Mouse (Mus musculus): ENCODE measurements around the gene Hcfc1r1. TPM values are rescaled to one million over a fixed set of nuclear protein-coding genes. Genes with fewer than 3 reads are reported as not detected.

Hcfc1r1 gene
- polyA plus RNA-seq, 1 experiment from 2014 or later = 38.3 TPM

DNA sequence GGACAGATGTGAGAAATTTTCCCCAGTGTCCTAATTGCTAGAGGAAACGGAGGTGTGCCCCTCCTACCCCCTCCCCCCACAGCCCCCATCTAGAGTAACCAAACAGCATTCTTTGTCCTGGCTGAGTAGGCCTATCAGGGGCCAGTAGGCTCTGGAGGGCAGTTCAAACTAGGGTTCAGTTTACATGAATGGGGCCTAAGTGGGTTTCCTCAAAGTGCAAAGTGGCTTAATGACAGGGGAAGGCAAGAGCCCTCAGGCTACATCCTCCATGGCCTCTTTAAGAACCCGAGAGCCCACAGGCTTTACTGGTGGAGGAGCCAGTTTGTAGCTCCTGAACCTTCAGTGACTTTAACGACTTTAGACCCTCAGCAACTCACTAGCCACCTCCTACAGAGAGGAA is 22.4 kb downstream of the Hcfc1r1 start:
- no peak overlapping the region for H3K27ac ChIP-seq (ENCODE audit: low read depth, low read length)
- DNase-seq (ENCODE audit: low spot score) (no peak), ATAC-seq (replicated peaks; ENCODE audit: low FRiP score) (no peak)
- 11% methylated on average over 3 of the region's 3 CpGs for WGBS
- peaks cover 27% of the 10 kb centered on the region for H3K27me3 ChIP-seq (ENCODE audit: control insufficient read depth, insufficient read depth, low read length)
- no peaks in the 10 kb centered on the region for H3K9me3 ChIP-seq (ENCODE audit: control insufficient read depth, low read length)
- H3K9ac ChIP-seq (ENCODE audit: low read length) = no peak overlapping the region
- H3K4me3 ChIP-seq (ENCODE audit: low read depth, low read length) = no peak overlapping the region
- no peak overlapping the region for H3K4me2 ChIP-seq (ENCODE audit: low read depth, low read length, severe bottlenecking)
- no peaks in the 10 kb centered on the region; the same call in 1 of the 2 replicates for H3K4me1 ChIP-seq (replicated peaks; ENCODE audit: control insufficient read depth, insufficient read depth, low read length)
- no peaks in the 10 kb centered on the region for H3K36me3 ChIP-seq (ENCODE audit: control insufficient read depth, insufficient read depth, low read length)

DNA sequence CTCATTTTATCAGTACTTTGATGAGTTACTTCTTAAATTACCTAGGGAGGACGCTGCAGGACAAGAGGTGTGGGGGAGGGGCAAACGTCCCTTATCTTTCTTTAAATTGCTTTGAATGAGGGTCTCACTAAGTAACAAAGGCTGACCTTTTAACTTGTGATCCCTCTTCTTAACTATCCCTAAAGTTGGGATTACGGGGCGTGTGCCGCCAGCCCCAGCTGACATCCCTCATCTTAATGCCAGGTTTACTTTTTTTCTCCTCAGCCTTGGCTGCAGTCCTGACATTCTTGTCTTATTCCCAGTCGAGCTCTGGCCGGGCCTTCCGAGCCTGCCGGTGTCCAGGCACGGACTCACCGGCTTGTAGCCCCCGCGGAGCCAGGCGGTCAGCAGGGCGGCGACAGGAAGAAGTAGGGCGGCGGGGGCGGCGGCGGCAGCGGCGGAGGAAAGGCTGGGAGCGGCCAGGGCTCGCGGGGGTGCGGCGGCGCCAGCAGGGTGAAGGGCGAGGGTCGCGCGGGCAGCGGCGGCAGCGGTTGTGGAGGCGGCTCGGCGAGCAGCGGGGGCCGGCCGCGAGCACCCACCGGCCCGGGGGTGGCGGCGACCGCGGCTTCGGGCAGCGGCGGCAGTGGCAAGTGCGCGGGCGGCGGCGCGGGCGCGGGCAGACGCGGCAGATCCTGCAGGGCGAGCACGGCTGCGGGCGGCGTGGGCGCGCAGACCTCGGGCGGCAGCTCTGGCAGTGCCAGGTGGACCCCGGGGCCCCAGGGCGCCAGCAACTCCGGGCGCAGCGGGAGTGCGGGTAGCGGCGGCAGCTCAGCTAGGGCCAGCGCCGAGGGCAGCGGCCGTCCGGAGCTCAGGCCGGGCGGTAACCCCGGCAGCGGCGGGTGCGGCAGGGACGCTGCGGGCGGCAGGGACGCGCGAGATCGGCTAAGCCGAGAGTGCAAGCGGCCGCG is 26.0 kb downstream of the Hcfc1r1 start:
- Histone ChIP-seq H3K27me3 (ENCODE audit: control insufficient read depth, insufficient read depth, low read length) (peaks cover 31% of the 10 kb centered on the region), H3K36me3 (ENCODE audit: control insufficient read depth, insufficient read depth, low read length) (no peaks in the 10 kb centered on the region), H3K4me3 (ENCODE audit: low read depth, low read length) (peak overlapping the region; percentile 62), H3K4me2 (ENCODE audit: low read depth, low read length, severe bottlenecking) (peak overlapping the region; percentile 100), H3K9ac (ENCODE audit: low read length) (peak overlapping the region; percentile 46; the same call in 1 of the 2 replicates), H3K27ac (ENCODE audit: low read depth, low read length) (no peak overlapping the region), H3K4me1 (replicated peaks; ENCODE audit: control insufficient read depth, insufficient read depth, low read length) (no peaks in the 10 kb centered on the region; the same call in 1 of the 2 replicates), H3K9me3 (ENCODE audit: control insufficient read depth, low read length) (no peaks in the 10 kb centered on the region)
- DNase-seq (ENCODE audit: low spot score) (peak; percentile 63), ATAC-seq (replicated peaks; ENCODE audit: low FRiP score) (peak; percentile 57)
- under 1% methylated on average over 96 of the region's 101 CpGs for WGBS

DNA sequence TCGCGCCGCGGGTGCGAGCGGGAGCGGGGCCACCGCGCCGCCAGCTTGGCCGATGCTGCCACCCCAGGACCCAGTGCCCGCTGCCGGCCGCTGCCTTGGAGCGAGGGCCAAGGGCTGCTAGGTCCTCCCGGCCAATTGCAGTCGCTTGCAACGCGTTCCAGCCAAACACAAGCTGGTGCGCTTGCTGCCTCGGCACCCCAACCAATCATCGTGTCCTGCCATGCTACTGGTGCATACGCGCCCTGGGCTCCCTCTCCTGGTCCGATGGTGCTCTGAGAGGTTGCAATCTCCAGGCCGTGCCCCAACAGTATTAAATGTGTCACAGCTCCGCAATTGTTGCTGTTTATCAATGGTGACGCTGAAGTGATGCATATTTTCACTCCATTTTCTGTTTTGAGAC is 26.7 kb downstream of the Hcfc1r1 start:
- H3K36me3 ChIP-seq (ENCODE audit: control insufficient read depth, insufficient read depth, low read length) = no peaks in the 10 kb centered on the region
- no peak overlapping the region for H3K27ac ChIP-seq (ENCODE audit: low read depth, low read length)
- ATAC-seq (replicated peaks; ENCODE audit: low FRiP score) (peak; percentile 94), DNase-seq (ENCODE audit: low spot score) (peak; percentile 91)
- 1% methylated on average over 23 of the region's 28 CpGs for whole genome bisulfite sequencing
- H3K4me1 ChIP-seq (replicated peaks; ENCODE audit: control insufficient read depth, insufficient read depth, low read length) = no peaks in the 10 kb centered on the region; the same call in 1 of the 2 replicates
- H3K9ac ChIP-seq (ENCODE audit: low read length) = peak overlapping the region; percentile 46; the same call in 1 of the 2 replicates
- H3K27me3 ChIP-seq (ENCODE audit: control insufficient read depth, insufficient read depth, low read length) = peaks cover 31% of the 10 kb centered on the region
- peak overlapping the region; percentile 100 for H3K4me2 ChIP-seq (ENCODE audit: low read depth, low read length, severe bottlenecking)
- peak overlapping the region; percentile 62 for H3K4me3 ChIP-seq (ENCODE audit: low read depth, low read length)
- H3K9me3 ChIP-seq (ENCODE audit: control insufficient read depth, low read length) = no peaks in the 10 kb centered on the region

- no peak for DNase-seq (ENCODE audit: low spot score)
- Histone ChIP-seq H3K4me3 (ENCODE audit: low read depth, low read length) (no peak overlapping the region), H3K27ac (ENCODE audit: low read depth, low read length) (no peak overlapping the region), H3K27me3 (ENCODE audit: control insufficient read depth, insufficient read depth, low read length) (peaks cover 26% of the 10 kb centered on the region), H3K9me3 (ENCODE audit: control insufficient read depth, low read length) (no peaks in the 10 kb centered on the region), H3K4me1 (replicated peaks; ENCODE audit: control insufficient read depth, insufficient read depth, low read length) (no peaks in the 10 kb centered on the region; the same call in 1 of the 2 replicates), H3K9ac (ENCODE audit: low read length) (no peak overlapping the region), H3K4me2 (ENCODE audit: low read depth, low read length, severe bottlenecking) (no peak overlapping the region), H3K36me3 (ENCODE audit: control insufficient read depth, insufficient read depth, low read length) (no peaks in the 10 kb centered on the region)
- ATAC-seq (replicated peaks; ENCODE audit: low FRiP score) = no peak
- WGBS = 85% methylated on average over 9 of the region's 9 CpGs
Measured at GRCm38 (mm10) chr17:23703301-23703700, 29.9 kb downstream of the Hcfc1r1 start.

- Histone ChIP-seq H3K27ac (ENCODE audit: low read depth, low read length) (no peak overlapping the region), H3K36me3 (ENCODE audit: control insufficient read depth, insufficient read depth, low read length) (no peaks in the 10 kb centered on the region), H3K4me3 (ENCODE audit: low read depth, low read length) (no peak overlapping the region), H3K27me3 (ENCODE audit: control insufficient read depth, insufficient read depth, low read length) (peaks cover 12% of the 10 kb centered on the region), H3K4me1 (replicated peaks; ENCODE audit: control insufficient read depth, insufficient read depth, low read length) (no peaks in the 10 kb centered on the region), H3K9me3 (ENCODE audit: control insufficient read depth, low read length) (no peaks in the 10 kb centered on the region), H3K4me2 (ENCODE audit: low read depth, low read length, severe bottlenecking) (no peak overlapping the region), H3K9ac (ENCODE audit: low read length) (no peak overlapping the region)
- 64% methylated on average over 7 of the region's 7 CpGs for WGBS
- ATAC-seq (replicated peaks; ENCODE audit: low FRiP score) (no peak), DNase-seq (ENCODE audit: low spot score) (no peak)
Measured at GRCm38 (mm10) chr17:23704741-23705140, 31.3 kb downstream of the Hcfc1r1 start.

- no peak for DNase-seq (ENCODE audit: low spot score)
- no peaks in the 10 kb centered on the region for H3K4me1 ChIP-seq (replicated peaks; ENCODE audit: control insufficient read depth, insufficient read depth, low read length)
- H3K4me2 ChIP-seq (ENCODE audit: low read depth, low read length, severe bottlenecking) = no peak overlapping the region
- H3K36me3 ChIP-seq (ENCODE audit: control insufficient read depth, insufficient read depth, low read length) = no peaks in the 10 kb centered on the region
- H3K4me3 ChIP-seq (ENCODE audit: low read depth, low read length) = no peak overlapping the region
- ATAC-seq (replicated peaks; ENCODE audit: low FRiP score) = peak; percentile 51
- no peak overlapping the region for H3K27ac ChIP-seq (ENCODE audit: low read depth, low read length)
- H3K9ac ChIP-seq (ENCODE audit: low read length) = no peak overlapping the region
- H3K27me3 ChIP-seq (ENCODE audit: control insufficient read depth, insufficient read depth, low read length) = peaks cover 5% of the 10 kb centered on the region
- no peaks in the 10 kb centered on the region for H3K9me3 ChIP-seq (ENCODE audit: control insufficient read depth, low read length)
- 74% methylated on average over 7 of the region's 7 CpGs for WGBS
Measured at GRCm38 (mm10) chr17:23705525-23706104, 32.2 kb downstream of the Hcfc1r1 start.

GRCm38 (mm10) chr17:23706212-23706611 is 32.8 kb downstream of the Hcfc1r1 start:
- H3K9ac ChIP-seq (ENCODE audit: low read length) = no peak overlapping the region
- H3K4me1 ChIP-seq (replicated peaks; ENCODE audit: control insufficient read depth, insufficient read depth, low read length) = no peaks in the 10 kb centered on the region
- no peak overlapping the region for H3K27ac ChIP-seq (ENCODE audit: low read depth, low read length)
- no peaks in the 10 kb centered on the region; the same call in 1 of the 2 replicates for H3K27me3 ChIP-seq (ENCODE audit: control insufficient read depth, insufficient read depth, low read length)
- no peak overlapping the region for H3K4me3 ChIP-seq (ENCODE audit: low read depth, low read length)
- peak; percentile 67 for ATAC-seq (replicated peaks; ENCODE audit: low FRiP score)
- WGBS = 2% methylated on average over 3 of the region's 3 CpGs
- no peaks in the 10 kb centered on the region for H3K36me3 ChIP-seq (ENCODE audit: control insufficient read depth, insufficient read depth, low read length)
- DNase-seq (ENCODE audit: low spot score) = peak; percentile 89
- H3K9me3 ChIP-seq (ENCODE audit: control insufficient read depth, low read length) = no peaks in the 10 kb centered on the region
- no peak overlapping the region for H3K4me2 ChIP-seq (ENCODE audit: low read depth, low read length, severe bottlenecking)

GRCm38 (mm10) chr17:23717003-23717402 is 43.6 kb downstream of the Hcfc1r1 start:
- no peaks in the 10 kb centered on the region for H3K36me3 ChIP-seq (ENCODE audit: control insufficient read depth, insufficient read depth, low read length)
- ATAC-seq (replicated peaks; ENCODE audit: low FRiP score) = no peak
- no peaks in the 10 kb centered on the region for H3K27me3 ChIP-seq (ENCODE audit: control insufficient read depth, insufficient read depth, low read length)

More at GRCm38 (mm10) chr17:23717003-23717402, 43.6 kb downstream of the Hcfc1r1 start:
- Histone ChIP-seq H3K4me1 (replicated peaks; ENCODE audit: control insufficient read depth, insufficient read depth, low read length) (no peaks in the 10 kb centered on the region), H3K4me2 (ENCODE audit: low read depth, low read length, severe bottlenecking) (no peak overlapping the region), H3K4me3 (ENCODE audit: low read depth, low read length) (no peak overlapping the region), H3K9me3 (ENCODE audit: control insufficient read depth, low read length) (no peaks in the 10 kb centered on the region), H3K27ac (ENCODE audit: low read depth, low read length) (no peak overlapping the region), H3K9ac (ENCODE audit: low read length) (no peak overlapping the region)
- 63% methylated on average over 2 of the region's 2 CpGs for whole genome bisulfite sequencing
- no peak for DNase-seq (ENCODE audit: low spot score)

Data from forebrain, embryonic 11.5 days (tissue).